Mouse (Mus musculus): ENCODE data around the gene Kcnj11. TPM values are rescaled to one million over a fixed set of nuclear protein-coding genes. Genes with fewer than 3 reads are reported as not detected.
A peak's percentile ranks its signal among the peaks of the same experiment; 100 is the strongest.

Gene Kcnj11
- polyA plus RNA-seq (2014; fragmentation: Nextera tagmentation; extraction: Ambion mirVana), result 0.11 TPM in 1 of 2 replicates, not detected in the other

DNA sequence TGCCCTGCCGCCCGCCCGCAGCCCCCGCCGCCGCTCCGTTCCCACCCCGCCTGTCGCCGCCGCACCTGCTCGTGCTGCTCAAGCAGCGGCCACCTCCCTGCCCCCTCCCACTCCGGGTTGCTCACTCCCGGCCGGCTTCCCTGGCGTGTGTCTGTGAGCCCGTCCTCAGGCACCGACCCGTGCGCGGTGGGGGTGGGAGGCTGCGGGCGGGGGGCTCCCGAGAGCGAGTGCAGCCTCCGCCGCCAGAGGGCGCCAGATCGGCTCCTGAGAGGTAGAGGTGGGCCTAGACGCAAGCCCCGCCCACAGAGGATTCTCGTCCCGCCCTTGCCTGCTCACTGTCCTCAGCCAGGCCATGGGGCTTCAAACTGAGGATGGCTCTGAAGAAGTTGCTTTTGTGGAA, at the start of gene Kcnj11:
Gene Kcnj11 (minus strand): TSS at position 202 of the 400 bp plus-strand sequence.
- H3K36me3 ChIP-seq (ENCODE audit: insufficient read depth), result no peaks in the 10 kb centered on the region
- H3K4me1 ChIP-seq (ENCODE audit: insufficient read depth), result peaks cover 4% of the 10 kb centered on the region; the same call in 1 of the 2 replicates
- H3K9me3 ChIP-seq (ENCODE audit: low read depth, low read length), result no peaks in the 10 kb centered on the region
- peak within 1 kb of the TSS; percentile 40 for H3K4me3 ChIP-seq (ENCODE audit: low read depth, low read length)
- no peak within 1 kb of the TSS for H3K27ac ChIP-seq (ENCODE audit: low read depth)
- H3K4me2 ChIP-seq, result peak within 1 kb of the TSS; percentile 74
- ATAC-seq (ENCODE audit: insufficient read depth), result peak; percentile 76
- WGBS, result under 1% methylated on average over 34 of the region's 34 CpGs
- peak; percentile 76 for TF ChIP-seq CTCF (IDR thresholded peaks at IDR 0.05; ENCODE audit: low read depth)
- H3K27me3 ChIP-seq (ENCODE audit: insufficient read depth, low read length), result peaks cover 6% of the 10 kb centered on the region; the same call in 1 of the 2 replicates
- DNase-seq, result peak; percentile 89
- peak within 1 kb of the TSS; percentile 41 for H3K9ac ChIP-seq

DNA sequence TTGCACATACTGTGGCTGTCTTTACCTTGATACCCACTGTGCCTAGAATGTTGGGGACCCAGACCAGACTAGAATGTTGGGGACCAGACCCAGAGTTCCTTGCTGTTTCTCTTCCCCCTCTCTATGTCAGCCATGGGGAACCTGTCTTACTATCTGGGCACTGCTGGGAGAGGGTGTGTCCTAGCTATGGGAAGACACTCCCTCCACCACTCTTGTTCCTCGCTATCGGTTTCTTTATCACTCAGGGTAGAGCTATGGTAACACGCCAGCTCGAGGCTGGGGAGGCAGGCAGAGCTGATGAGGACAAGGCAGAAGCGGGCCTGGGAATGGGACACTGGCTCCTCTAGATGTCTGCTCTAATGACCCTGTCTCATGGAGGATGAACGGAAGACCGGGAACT, 46.9 kb upstream of the Kcnj11 start:
- DNase-seq (no peak), ATAC-seq (ENCODE audit: insufficient read depth) (no peak)
- no peaks in the 10 kb centered on the region for H3K9me3 ChIP-seq (ENCODE audit: low read depth, low read length)
- no peaks in the 10 kb centered on the region for H3K4me1 ChIP-seq (ENCODE audit: insufficient read depth)
- H3K27me3 ChIP-seq (ENCODE audit: insufficient read depth, low read length), result no peaks in the 10 kb centered on the region
- WGBS, result 74% methylated on average over 7 of the region's 7 CpGs
- no peak overlapping the region for H3K4me3 ChIP-seq (ENCODE audit: low read depth, low read length)
- no peak overlapping the region for H3K9ac ChIP-seq
- no peak for TF ChIP-seq CTCF (IDR thresholded peaks at IDR 0.05; ENCODE audit: low read depth)
- no peak overlapping the region for H3K4me2 ChIP-seq
- no peaks in the 10 kb centered on the region for H3K36me3 ChIP-seq (ENCODE audit: insufficient read depth)
- H3K27ac ChIP-seq (ENCODE audit: low read depth), result no peak overlapping the region

- H3K9ac ChIP-seq, result no peak overlapping the region
- no peaks in the 10 kb centered on the region for H3K27me3 ChIP-seq (ENCODE audit: insufficient read depth, low read length)
- ATAC-seq (ENCODE audit: insufficient read depth) (no peak), DNase-seq (no peak)
- H3K4me3 ChIP-seq (ENCODE audit: low read depth, low read length), result no peak overlapping the region
- no peak for TF ChIP-seq CTCF (IDR thresholded peaks at IDR 0.05; ENCODE audit: low read depth)
- 75% methylated on average over 7 of the region's 7 CpGs for WGBS
- no peak overlapping the region for H3K4me2 ChIP-seq
- no peak overlapping the region for H3K27ac ChIP-seq (ENCODE audit: low read depth)
- H3K36me3 ChIP-seq (ENCODE audit: insufficient read depth), result no peaks in the 10 kb centered on the region
- H3K4me1 ChIP-seq (ENCODE audit: insufficient read depth), result no peaks in the 10 kb centered on the region
- no peaks in the 10 kb centered on the region for H3K9me3 ChIP-seq (ENCODE audit: low read depth, low read length)
Measured at GRCm38 (mm10) chr7:46146675-46147308, 46.2 kb upstream of the Kcnj11 start.

- WGBS, result 66% methylated on average over 8 of the region's 8 CpGs
- no peak overlapping the region for H3K4me3 ChIP-seq (ENCODE audit: low read depth, low read length)
- H3K9ac ChIP-seq, result no peak overlapping the region
- ATAC-seq (ENCODE audit: insufficient read depth) (no peak), DNase-seq (no peak)
- no peak overlapping the region for H3K27ac ChIP-seq (ENCODE audit: low read depth)
- TF ChIP-seq CTCF (IDR thresholded peaks at IDR 0.05; ENCODE audit: low read depth), result no peak
- H3K27me3 ChIP-seq (ENCODE audit: insufficient read depth, low read length), result no peaks in the 10 kb centered on the region
- H3K4me2 ChIP-seq, result no peak overlapping the region
- no peaks in the 10 kb centered on the region for H3K9me3 ChIP-seq (ENCODE audit: low read depth, low read length)
- no peaks in the 10 kb centered on the region for H3K36me3 ChIP-seq (ENCODE audit: insufficient read depth)
- no peaks in the 10 kb centered on the region for H3K4me1 ChIP-seq (ENCODE audit: insufficient read depth)
Measured at GRCm38 (mm10) chr7:46144061-46144460, 43.5 kb upstream of the Kcnj11 start.

DNA sequence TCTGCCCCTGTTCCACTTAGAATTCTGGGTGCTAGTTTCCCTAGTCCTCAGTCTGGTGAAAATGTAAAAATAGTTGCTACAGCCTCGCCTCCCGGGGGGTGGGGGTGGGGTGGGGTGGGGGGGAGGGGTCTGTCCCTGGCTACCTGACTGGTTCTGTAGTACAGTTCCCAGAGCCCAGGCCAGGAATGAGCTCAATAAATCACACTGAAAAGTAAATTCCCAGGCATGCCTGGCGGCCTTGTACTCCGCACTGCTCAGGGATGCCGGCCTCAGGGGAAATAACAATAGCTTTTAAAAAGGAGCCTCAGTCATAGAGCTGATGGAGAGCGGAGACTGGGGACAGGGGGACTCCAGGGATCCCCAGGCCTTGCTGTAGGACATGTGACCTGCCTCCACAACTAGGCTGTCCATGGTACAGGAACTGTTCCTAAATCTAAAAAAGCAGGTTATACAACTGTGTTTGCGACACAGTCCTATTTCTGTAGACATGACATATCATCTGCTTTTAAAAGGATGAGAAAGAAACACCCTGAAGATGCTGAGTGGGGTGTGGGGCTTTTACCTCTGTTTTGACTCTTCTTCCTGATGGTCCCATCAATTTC, 37.9 kb upstream of the Kcnj11 start:
- Histone ChIP-seq H3K4me3 (ENCODE audit: low read depth, low read length) (no peak overlapping the region), H3K9ac (no peak overlapping the region), H3K27me3 (ENCODE audit: insufficient read depth, low read length) (no peaks in the 10 kb centered on the region), H3K4me2 (no peak overlapping the region), H3K4me1 (ENCODE audit: insufficient read depth) (no peaks in the 10 kb centered on the region), H3K27ac (ENCODE audit: low read depth) (no peak overlapping the region), H3K36me3 (ENCODE audit: insufficient read depth) (no peaks in the 10 kb centered on the region), H3K9me3 (ENCODE audit: low read depth, low read length) (no peaks in the 10 kb centered on the region)
- WGBS, result 35% methylated on average over 7 of the region's 7 CpGs
- no peak for TF ChIP-seq CTCF (IDR thresholded peaks at IDR 0.05; ENCODE audit: low read depth)
- DNase-seq (no peak), ATAC-seq (ENCODE audit: insufficient read depth) (no peak)

DNA sequence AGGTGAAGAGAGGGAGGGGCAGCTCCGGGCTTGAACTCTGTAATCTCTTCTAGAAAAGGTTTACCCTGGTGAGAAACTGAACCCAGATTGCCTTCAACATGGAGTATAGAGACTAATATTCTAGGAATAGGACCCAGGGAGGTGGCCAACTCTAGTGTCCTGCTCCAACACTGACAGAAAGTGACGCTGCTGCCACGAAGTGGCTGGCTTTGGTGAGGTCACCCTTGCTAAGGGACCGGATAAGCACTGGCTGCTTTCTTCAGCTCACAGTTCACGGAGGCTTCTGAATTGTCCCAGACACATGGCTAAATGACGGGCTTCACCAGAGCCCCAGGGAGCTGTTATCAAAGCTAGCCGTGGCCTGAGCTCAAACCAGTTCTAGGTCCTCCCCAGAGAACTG, 33.3 kb upstream of the Kcnj11 start:
- ATAC-seq (ENCODE audit: insufficient read depth), result peak; percentile 33; the same call in 1 of the 2 replicates
- no peak overlapping the region for H3K27ac ChIP-seq (ENCODE audit: low read depth)

GRCm38 (mm10) chr7:46132229-46132628, 31.7 kb upstream of the Kcnj11 start:
- WGBS, result 73% methylated on average over 12 of the region's 12 CpGs
- H3K4me1 ChIP-seq (ENCODE audit: insufficient read depth), result no peaks in the 10 kb centered on the region
- H3K36me3 ChIP-seq (ENCODE audit: insufficient read depth), result no peaks in the 10 kb centered on the region
- ATAC-seq (ENCODE audit: insufficient read depth) (no peak), DNase-seq (no peak)
- no peak overlapping the region for H3K9ac ChIP-seq
- H3K27me3 ChIP-seq (ENCODE audit: insufficient read depth, low read length), result no peaks in the 10 kb centered on the region
- TF ChIP-seq CTCF (IDR thresholded peaks at IDR 0.05; ENCODE audit: low read depth), result no peak
- no peak overlapping the region for H3K27ac ChIP-seq (ENCODE audit: low read depth)
- no peak overlapping the region for H3K4me3 ChIP-seq (ENCODE audit: low read depth, low read length)
- H3K9me3 ChIP-seq (ENCODE audit: low read depth, low read length), result no peaks in the 10 kb centered on the region
- H3K4me2 ChIP-seq, result no peak overlapping the region

More for the DNA sequence above, 33.3 kb upstream of the Kcnj11 start:
- peak; percentile 16 for DNase-seq
- Histone ChIP-seq H3K9me3 (ENCODE audit: low read depth, low read length) (no peaks in the 10 kb centered on the region), H3K4me2 (no peak overlapping the region), H3K27me3 (ENCODE audit: insufficient read depth, low read length) (no peaks in the 10 kb centered on the region), H3K36me3 (ENCODE audit: insufficient read depth) (no peaks in the 10 kb centered on the region), H3K4me1 (ENCODE audit: insufficient read depth) (no peaks in the 10 kb centered on the region), H3K9ac (no peak overlapping the region), H3K4me3 (ENCODE audit: low read depth, low read length) (no peak overlapping the region)
- WGBS, result 10% methylated on average over 7 of the region's 7 CpGs
- no peak for TF ChIP-seq CTCF (IDR thresholded peaks at IDR 0.05; ENCODE audit: low read depth)
